Comparison of ENCODE assay signal across 15 mouse cellular contexts in the genomic region with DNA sequence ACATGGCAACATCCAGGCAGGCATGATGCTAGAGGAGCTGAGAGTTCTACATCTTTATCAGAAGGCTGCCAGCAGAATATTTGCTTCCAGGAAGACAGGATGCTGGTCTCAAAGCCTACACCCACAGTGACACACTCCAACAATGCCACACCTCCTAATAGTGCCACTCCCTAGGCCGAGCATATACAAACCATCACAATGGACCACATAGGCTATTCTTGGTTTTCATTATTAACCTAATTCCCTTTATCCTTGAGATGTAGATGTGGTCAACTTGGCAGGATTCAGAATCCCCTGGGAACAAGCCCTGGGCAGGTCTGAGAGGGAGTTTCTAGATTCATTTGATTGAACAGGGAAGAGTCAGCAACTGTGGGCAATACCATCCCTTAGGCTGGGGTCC. TPM values are rescaled to one million over a fixed set of nuclear protein-coding genes. Genes with fewer than 3 reads are reported as not detected.
"Had no signal": no experiment of that assay in that cellular context is flagged by ENCODE, and none has a peak within 500 bp of the region (broad histone marks: within the 10 kb centered on the region; RNA-seq: fewer than 3 reads in every experiment).

No protein-coding gene starts in this region.

- H3K4me3 ChIP-seq: left cerebral cortex, adult 2 months; limb, embryonic 10.5 days; liver, embryonic 15.5 days; midbrain, embryonic 13.5 days; myocyte; neural tube, embryonic 15.5 days had no signal

- H3K27ac ChIP-seq: left cerebral cortex, adult 2 months; limb, embryonic 10.5 days; liver, embryonic 15.5 days; midbrain, embryonic 13.5 days; neural tube, embryonic 15.5 days; stomach, postnatal 0 days had no signal

- H3K9me3 ChIP-seq: limb, embryonic 10.5 days; liver, embryonic 15.5 days; midbrain, embryonic 13.5 days; neural tube, embryonic 15.5 days had no signal

- H3K4me1 ChIP-seq: liver, embryonic 15.5 days had no signal

- H3K36me3 ChIP-seq: limb, embryonic 10.5 days; liver, embryonic 15.5 days; midbrain, embryonic 13.5 days; neural tube, embryonic 15.5 days had no signal

- DNase-seq: kidney, adult 8-10 months; kidney, postnatal 25 days; lung, embryonic 14.5 days; right cerebral cortex, adult 18-20 months; right cerebral cortex, postnatal 25 days; thymus, adult 2 months; thymus, postnatal 25 days had no signal

- H3K9ac ChIP-seq: liver, embryonic 15.5 days; lung, embryonic 14.5 days; midbrain, embryonic 13.5 days; neural tube, embryonic 15.5 days had no signal

- H3K27me3 ChIP-seq: liver, embryonic 15.5 days; midbrain, embryonic 13.5 days; neural tube, embryonic 15.5 days had no signal

RNA-seq across cellular contexts. Expression of gene Adrb1, which starts 56.0 kb away (rescaled TPM):
- total RNA-seq: megakaryocyte-erythroid progenitor cell, adult 5-6 weeks had no signal
